Mouse (Mus musculus) small intestine, adult 2 months (tissue): ENCODE measurements around the gene Cep95.

Source experiments
- CTCF ChIP-seq: fragments of 200-500 bp; IDR thresholded peaks from 2 replicates; pipeline ENCODE4 v1.5.1; 2012; ENCODE audit warnings: low read depth, mild to moderate bottlenecking, control low read depth, inconsistent platforms, low read length, moderate library complexity, mixed read lengths; ENCODE audit not compliant: insufficient replicate concordance, insufficient read length; ENCODE audit errors: extremely low read depth
- POLR2A ChIP-seq: fragments of 200-500 bp; IDR thresholded peaks from 2 replicates; pipeline ENCODE4 v1.6.1; 2012; ENCODE audit warnings: low read depth, mild to moderate bottlenecking, control low read depth, inconsistent platforms, low read length, moderate library complexity

- TF ChIP-seq CTCF: no peak
- TF ChIP-seq POLR2A: no peak
Measured at GRCm38 (mm10) chr11:106744949-106745348, 44.1 kb upstream of the Cep95 start.
